Mouse (Mus musculus) monocyte, adult 5-6 weeks (primary cell): ENCODE measurements around the gene Golgb1. TPM values are rescaled to one million over a fixed set of nuclear protein-coding genes. Genes with fewer than 3 reads are reported as not detected.

Experiments used
- ATAC-seq: fragments of 153-309, 156-312 bp; replicated peaks from 2 replicates; pipeline ENCODE4 v1.8.0; 2017; ENCODE audit warnings: mild to moderate bottlenecking; ENCODE audit not compliant: low TSS enrichment, insufficient number of reproducible peaks, severe bottlenecking, poor library complexity, low FRiP score
- total RNA-seq: library from RNA; stranded (forward); fragments of 200-1000, 200-491, 200-594 nt; gene quantifications from 3 replicates; pipeline ENCODE4 v1.2.3, GENCODE M21; 2017

The Golgb1 gene
- total RNA-seq, 1 experiment from 2014 or later = 27.2 TPM

- peak; percentile 27 for ATAC-seq
Observed at GRCm38 (mm10) chr16:36934131-36934840, 59.3 kb downstream of the Golgb1 start.

GRCm38 (mm10) chr16:36934841-36935620 lies 60.1 kb downstream of the Golgb1 start, which contains the start of gene Hcls1:
Hcls1 (plus strand) TSS chr16:36934983.
- ATAC-seq = peak; percentile 65

- ATAC-seq = peak; percentile 62
Observed at GRCm38 (mm10) chr16:36935814-36936213, 60.9 kb downstream of the Golgb1 start.

GRCm38 (mm10) chr16:36941137-36941727 lies 66.3 kb downstream of the Golgb1 start:
- ATAC-seq = peak; percentile 75

- ATAC-seq = no peak
Observed at GRCm38 (mm10) chr16:36941895-36942294, 67.0 kb downstream of the Golgb1 start.

GRCm38 (mm10) chr16:36943591-36943990 lies 68.7 kb downstream of the Golgb1 start:
- no peak for ATAC-seq

GRCm38 (mm10) chr16:36944895-36945424 lies 70.0 kb downstream of the Golgb1 start:
- ATAC-seq = no peak

- ATAC-seq = no peak
Observed at GRCm38 (mm10) chr16:36946459-36947159, 71.7 kb downstream of the Golgb1 start.

- ATAC-seq = no peak
Observed at GRCm38 (mm10) chr16:36947646-36948197, 72.8 kb downstream of the Golgb1 start.

- no peak for ATAC-seq
Observed at GRCm38 (mm10) chr16:36949614-36950336, 74.8 kb downstream of the Golgb1 start.

- ATAC-seq = no peak
Observed at GRCm38 (mm10) chr16:36951029-36951428, 76.1 kb downstream of the Golgb1 start.

GRCm38 (mm10) chr16:36955106-36955505 lies 80.2 kb downstream of the Golgb1 start:
- ATAC-seq = no peak

- no peak for ATAC-seq
Observed at GRCm38 (mm10) chr16:36963415-36963814, 88.5 kb downstream of the Golgb1 start.

GRCm38 (mm10) chr16:36979127-36979526 lies 104.2 kb downstream of the Golgb1 start:
- no peak for ATAC-seq
